Mouse (Mus musculus): ENCODE data around the gene Olfr681. TPM values are rescaled to one million over a fixed set of nuclear protein-coding genes. Genes with fewer than 3 reads are reported as not detected.

Gene Olfr681
- total and polyA plus RNA-seq, 2 experiments from 2014 or later = not detected

DNA sequence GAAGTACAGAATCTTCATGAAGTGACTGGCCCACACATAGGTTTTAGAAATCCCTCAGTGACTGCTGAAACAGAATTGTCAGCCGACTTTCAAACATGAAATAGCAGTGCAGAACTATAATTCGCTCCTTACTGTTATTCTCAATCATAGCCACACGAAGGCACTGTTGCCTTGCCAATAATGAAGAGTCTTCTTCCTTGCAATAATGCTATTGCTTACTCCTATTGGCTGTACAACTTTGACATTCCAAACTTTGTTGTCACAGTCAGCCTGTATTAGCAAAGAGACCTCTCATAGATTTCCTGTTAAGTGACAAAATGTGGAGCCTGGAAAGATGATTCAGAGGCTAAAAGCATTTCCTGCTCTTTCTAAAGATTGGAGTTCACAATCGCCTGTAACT lies 54.1 kb downstream of the Olfr681 start:
- TF ChIP-seq CTCF (IDR thresholded peaks at IDR 0.05; ENCODE audit: low read depth) = peak; percentile 71
- no peak for TF ChIP-seq EP300 (IDR thresholded peaks at IDR 0.05; ENCODE audit: low read depth)
- Histone ChIP-seq H3K36me3 (replicated peaks; ENCODE audit: control insufficient read depth, insufficient read depth, low read length) (no peaks in the 10 kb centered on the region), H3K9me3 (replicated peaks; ENCODE audit: control insufficient read depth, low read length) (no peaks in the 10 kb centered on the region), H3K9ac (replicated peaks; ENCODE audit: low read depth, low read length) (no peak overlapping the region), H3K4me2 (ENCODE audit: low read depth, low read length) (no peak overlapping the region), H3K4me3 (ENCODE audit: low read depth, low read length) (no peak overlapping the region), H3K27me3 (ENCODE audit: control insufficient read depth, insufficient read depth, low read length) (no peaks in the 10 kb centered on the region), H3K27ac (ENCODE audit: low read depth) (no peak overlapping the region), H3K4me1 (ENCODE audit: control insufficient read depth, insufficient read depth) (no peaks in the 10 kb centered on the region)
- ATAC-seq (ENCODE audit: insufficient read depth, low read depth) = peak; percentile 39; the same call in 1 of the 2 replicates
- WGBS = 28% methylated on average over 4 of the region's 4 CpGs
- peak; percentile 14 for DNase-seq (ENCODE audit: low spot score)

Other genes starting within 250 kb of the Olfr681 start
- gene Olfr665, start 238.8 kb upstream of the Olfr681 start, total RNA-seq (2014; rRNA removed; ENCODE audit: low replicate concordance) = not detected in 2 replicates
- gene Olfr665, start 238.8 kb upstream of the Olfr681 start, polyA plus RNA-seq (2015; fragmentation: Nextera tagmentation; extraction: Ambion mirVana) = not detected in 2 replicates
- not detected in 2 replicates for gene Olfr666, start 220.9 kb upstream of the Olfr681 start, total RNA-seq (2014; rRNA removed; ENCODE audit: low replicate concordance)
- not detected in 2 replicates for gene Olfr666, start 220.9 kb upstream of the Olfr681 start, polyA plus RNA-seq (2015; fragmentation: Nextera tagmentation; extraction: Ambion mirVana)
- not detected in 2 replicates for gene Olfr667, start 195.4 kb upstream of the Olfr681 start, total RNA-seq (2014; rRNA removed; ENCODE audit: low replicate concordance)
- not detected in 2 replicates for gene Olfr667, start 195.4 kb upstream of the Olfr681 start, polyA plus RNA-seq (2015; fragmentation: Nextera tagmentation; extraction: Ambion mirVana)
- not detected in 2 replicates for gene Olfr668, start 188.8 kb upstream of the Olfr681 start, total RNA-seq (2014; rRNA removed; ENCODE audit: low replicate concordance)
- gene Olfr668, start 188.8 kb upstream of the Olfr681 start, polyA plus RNA-seq (2015; fragmentation: Nextera tagmentation; extraction: Ambion mirVana) = not detected in 2 replicates
- gene Olfr669, start 182.6 kb upstream of the Olfr681 start, total RNA-seq (2014; rRNA removed; ENCODE audit: low replicate concordance) = not detected in 2 replicates
- not detected in 2 replicates for gene Olfr669, start 182.6 kb upstream of the Olfr681 start, polyA plus RNA-seq (2015; fragmentation: Nextera tagmentation; extraction: Ambion mirVana)
- not detected in 2 replicates for gene Olfr670, start 154.2 kb upstream of the Olfr681 start, total RNA-seq (2014; rRNA removed; ENCODE audit: low replicate concordance)
- gene Olfr670, start 154.2 kb upstream of the Olfr681 start, polyA plus RNA-seq (2015; fragmentation: Nextera tagmentation; extraction: Ambion mirVana) = not detected in 2 replicates
- gene Olfr671, start 137.7 kb upstream of the Olfr681 start, total RNA-seq (2014; rRNA removed; ENCODE audit: low replicate concordance) = not detected in 2 replicates
- not detected in 2 replicates for gene Olfr671, start 137.7 kb upstream of the Olfr681 start, polyA plus RNA-seq (2015; fragmentation: Nextera tagmentation; extraction: Ambion mirVana)
- gene Olfr672, start 114.8 kb upstream of the Olfr681 start, total RNA-seq (2014; rRNA removed; ENCODE audit: low replicate concordance) = not detected in 2 replicates
- not detected in 2 replicates for gene Olfr672, start 114.8 kb upstream of the Olfr681 start, polyA plus RNA-seq (2015; fragmentation: Nextera tagmentation; extraction: Ambion mirVana)
- not detected in 2 replicates for gene Olfr675, start 88.4 kb upstream of the Olfr681 start, total RNA-seq (2014; rRNA removed; ENCODE audit: low replicate concordance)
- not detected in 2 replicates for gene Olfr675, start 88.4 kb upstream of the Olfr681 start, polyA plus RNA-seq (2015; fragmentation: Nextera tagmentation; extraction: Ambion mirVana)
- gene Olfr676, start 84.1 kb upstream of the Olfr681 start, total RNA-seq (2014; rRNA removed; ENCODE audit: low replicate concordance) = not detected in 2 replicates
- not detected in 2 replicates for gene Olfr676, start 84.1 kb upstream of the Olfr681 start, polyA plus RNA-seq (2015; fragmentation: Nextera tagmentation; extraction: Ambion mirVana)
- gene Olfr677, start 65.5 kb upstream of the Olfr681 start, total RNA-seq (2014; rRNA removed; ENCODE audit: low replicate concordance) = not detected in 2 replicates
- gene Olfr677, start 65.5 kb upstream of the Olfr681 start, polyA plus RNA-seq (2015; fragmentation: Nextera tagmentation; extraction: Ambion mirVana) = not detected in 2 replicates
- gene Olfr678, start 52.4 kb upstream of the Olfr681 start, total RNA-seq (2014; rRNA removed; ENCODE audit: low replicate concordance) = not detected in 2 replicates
- gene Olfr678, start 52.4 kb upstream of the Olfr681 start, polyA plus RNA-seq (2015; fragmentation: Nextera tagmentation; extraction: Ambion mirVana) = not detected in 2 replicates
- gene Olfr679, start 35.6 kb upstream of the Olfr681 start, total RNA-seq (2014; rRNA removed; ENCODE audit: low replicate concordance) = not detected in 2 replicates
- not detected in 2 replicates for gene Olfr679, start 35.6 kb upstream of the Olfr681 start, polyA plus RNA-seq (2015; fragmentation: Nextera tagmentation; extraction: Ambion mirVana)
- not detected in 2 replicates for gene Olfr680-ps1, start 24.0 kb upstream of the Olfr681 start, total RNA-seq (2014; rRNA removed; ENCODE audit: low replicate concordance)
- gene Olfr680-ps1, start 24.0 kb upstream of the Olfr681 start, polyA plus RNA-seq (2015; fragmentation: Nextera tagmentation; extraction: Ambion mirVana) = not detected in 2 replicates
- gene Olfr683, start 30.2 kb downstream of the Olfr681 start, total RNA-seq (2014; rRNA removed; ENCODE audit: low replicate concordance) = not detected in 2 replicates
- gene Olfr683, start 30.2 kb downstream of the Olfr681 start, polyA plus RNA-seq (2015; fragmentation: Nextera tagmentation; extraction: Ambion mirVana) = not detected in 2 replicates
- gene Olfr684, start 46.8 kb downstream of the Olfr681 start, total RNA-seq (2014; rRNA removed; ENCODE audit: low replicate concordance) = not detected in 2 replicates
- gene Olfr684, start 46.8 kb downstream of the Olfr681 start, polyA plus RNA-seq (2015; fragmentation: Nextera tagmentation; extraction: Ambion mirVana) = not detected in 2 replicates
- not detected in 2 replicates for gene Olfr685, start 69.2 kb downstream of the Olfr681 start, total RNA-seq (2014; rRNA removed; ENCODE audit: low replicate concordance)
- gene Olfr685, start 69.2 kb downstream of the Olfr681 start, polyA plus RNA-seq (2015; fragmentation: Nextera tagmentation; extraction: Ambion mirVana) = not detected in 2 replicates
- gene Olfr686, start 90.6 kb downstream of the Olfr681 start, total RNA-seq (2014; rRNA removed; ENCODE audit: low replicate concordance) = not detected in 2 replicates
- not detected in 2 replicates for gene Olfr686, start 90.6 kb downstream of the Olfr681 start, polyA plus RNA-seq (2015; fragmentation: Nextera tagmentation; extraction: Ambion mirVana)
- gene Olfr688, start 171.3 kb downstream of the Olfr681 start, total RNA-seq (2014; rRNA removed; ENCODE audit: low replicate concordance) = not detected in 2 replicates
- gene Olfr688, start 171.3 kb downstream of the Olfr681 start, polyA plus RNA-seq (2015; fragmentation: Nextera tagmentation; extraction: Ambion mirVana) = not detected in 2 replicates
- not detected in 2 replicates for gene Olfr689, start 194.3 kb downstream of the Olfr681 start, total RNA-seq (2014; rRNA removed; ENCODE audit: low replicate concordance)
- not detected in 2 replicates for gene Olfr689, start 194.3 kb downstream of the Olfr681 start, polyA plus RNA-seq (2015; fragmentation: Nextera tagmentation; extraction: Ambion mirVana)
- gene Olfr690, start 217.3 kb downstream of the Olfr681 start, total RNA-seq (2014; rRNA removed; ENCODE audit: low replicate concordance) = not detected in 2 replicates
- not detected in 2 replicates for gene Olfr690, start 217.3 kb downstream of the Olfr681 start, polyA plus RNA-seq (2015; fragmentation: Nextera tagmentation; extraction: Ambion mirVana)
- gene Olfr691, start 225.4 kb downstream of the Olfr681 start, total RNA-seq (2014; rRNA removed; ENCODE audit: low replicate concordance) = 1.0 TPM in 1 of 2 replicates, not detected in the other
- gene Olfr691, start 225.4 kb downstream of the Olfr681 start, polyA plus RNA-seq (2015; fragmentation: Nextera tagmentation; extraction: Ambion mirVana) = not detected in 2 replicates